Mouse (Mus musculus): Measurements from ENCODE around the gene Dlk1.
"Not testable (repeated sequence)": the region's sequence is repeated elsewhere in the genome, so short reads cannot be mapped to it uniquely, and the experiment has no call there.

Gene Dlk1

DNA sequence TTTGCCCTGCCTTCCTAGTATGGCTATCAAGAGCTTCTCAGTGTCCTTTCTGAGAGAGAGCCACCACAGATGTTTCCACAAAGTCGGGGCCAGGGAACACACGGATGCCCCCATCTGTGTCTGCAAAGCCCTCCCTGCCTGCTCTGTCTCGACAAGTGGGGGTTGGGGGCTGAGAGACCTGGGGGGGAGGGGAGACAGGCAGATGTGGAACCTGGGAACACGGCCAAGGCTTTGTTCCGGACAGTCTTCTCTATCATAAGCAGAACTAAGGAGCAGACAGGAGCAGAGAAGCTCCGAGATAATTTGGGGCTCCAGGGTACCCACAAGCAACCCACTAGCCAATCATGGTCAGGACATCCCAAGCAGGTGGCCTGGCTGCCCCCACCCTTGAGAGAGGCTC is 12.6 kb upstream of the Dlk1 start:
- no peak for DNase-seq (ENCODE audit: low read depth)

DNA sequence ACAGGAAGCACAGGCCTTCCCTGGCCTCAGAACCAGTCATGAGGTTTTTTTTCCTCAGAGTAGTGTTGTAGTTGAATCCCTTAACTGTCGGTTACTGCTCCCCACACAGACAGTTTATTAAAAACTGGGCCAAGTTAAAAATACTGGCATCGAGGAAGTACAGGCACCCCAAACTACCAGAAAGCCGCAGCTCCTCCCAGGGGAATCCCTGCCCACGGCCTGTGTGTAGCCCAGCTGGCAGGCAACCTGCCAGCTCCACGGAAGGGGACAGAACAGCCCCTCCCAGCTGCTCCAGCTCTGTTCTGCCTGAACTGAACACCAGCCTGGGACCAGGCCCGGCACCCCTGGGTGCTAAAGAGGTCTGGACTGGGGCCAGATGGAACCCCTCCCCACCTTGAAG is 11.3 kb upstream of the Dlk1 start:
- no peak for DNase-seq (ENCODE audit: low read depth)

DNA sequence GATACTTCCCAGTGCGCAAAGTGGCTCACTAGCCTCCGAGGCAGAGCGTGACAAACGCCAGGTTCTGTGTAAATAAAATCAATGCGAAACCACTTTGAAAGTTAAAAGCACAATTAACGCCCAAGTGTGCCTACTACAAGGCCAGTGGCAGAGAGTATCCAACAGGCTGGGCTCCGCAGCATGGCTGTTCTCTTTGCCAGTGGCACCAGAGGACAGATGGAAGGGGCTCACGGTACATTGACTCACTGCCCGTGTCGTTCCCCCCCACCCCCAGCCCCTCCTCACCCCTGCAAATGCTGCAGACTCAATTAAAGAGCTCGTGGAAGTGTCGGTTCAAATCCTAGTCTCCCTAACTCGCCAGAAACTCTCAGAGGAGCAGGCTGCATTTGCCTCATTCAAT is 10.5 kb upstream of the Dlk1 start:
- DNase-seq (ENCODE audit: low read depth), result no peak

DNA sequence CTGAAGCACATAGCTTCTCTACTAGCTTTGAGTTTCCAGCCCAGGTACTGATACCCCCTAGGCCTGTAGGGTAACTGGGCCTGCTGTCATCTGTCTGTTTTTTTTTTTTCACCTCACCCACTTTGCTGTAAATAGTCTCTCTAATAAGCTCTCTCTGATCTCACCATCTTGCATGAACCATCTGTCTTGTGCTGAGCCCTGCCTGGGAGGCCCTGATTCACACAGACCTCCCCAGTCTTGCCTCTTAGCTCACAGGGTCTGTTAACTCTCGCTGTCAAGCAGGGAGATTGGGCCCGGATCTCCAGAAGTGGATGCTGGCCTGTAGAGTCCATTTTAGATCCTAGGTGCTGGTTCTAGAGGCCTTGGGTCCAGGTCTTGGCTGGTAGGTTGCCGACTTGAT is 9.3 kb upstream of the Dlk1 start:
- DNase-seq (ENCODE audit: low read depth), result no peak

DNA sequence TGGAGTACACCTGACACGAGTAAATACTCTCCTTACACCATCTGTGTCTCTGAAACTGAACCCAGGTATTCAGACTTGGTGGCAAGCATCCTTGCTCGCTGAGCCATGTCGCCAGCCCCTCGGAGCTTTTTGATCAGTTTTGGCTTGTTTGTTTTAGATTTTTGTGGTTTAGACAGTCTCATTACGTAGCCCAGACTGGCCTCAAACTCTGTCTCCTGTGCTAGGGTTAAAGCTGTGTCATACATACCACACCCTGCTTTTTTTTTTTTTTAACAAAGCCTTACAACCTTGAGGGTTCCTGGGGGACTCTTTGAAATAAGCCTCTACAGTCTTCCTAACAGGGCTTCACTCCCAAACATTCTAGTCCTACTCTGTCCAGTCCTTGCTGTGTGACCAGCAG is 7.6 kb upstream of the Dlk1 start:
- no peak for DNase-seq (ENCODE audit: low read depth)

DNA sequence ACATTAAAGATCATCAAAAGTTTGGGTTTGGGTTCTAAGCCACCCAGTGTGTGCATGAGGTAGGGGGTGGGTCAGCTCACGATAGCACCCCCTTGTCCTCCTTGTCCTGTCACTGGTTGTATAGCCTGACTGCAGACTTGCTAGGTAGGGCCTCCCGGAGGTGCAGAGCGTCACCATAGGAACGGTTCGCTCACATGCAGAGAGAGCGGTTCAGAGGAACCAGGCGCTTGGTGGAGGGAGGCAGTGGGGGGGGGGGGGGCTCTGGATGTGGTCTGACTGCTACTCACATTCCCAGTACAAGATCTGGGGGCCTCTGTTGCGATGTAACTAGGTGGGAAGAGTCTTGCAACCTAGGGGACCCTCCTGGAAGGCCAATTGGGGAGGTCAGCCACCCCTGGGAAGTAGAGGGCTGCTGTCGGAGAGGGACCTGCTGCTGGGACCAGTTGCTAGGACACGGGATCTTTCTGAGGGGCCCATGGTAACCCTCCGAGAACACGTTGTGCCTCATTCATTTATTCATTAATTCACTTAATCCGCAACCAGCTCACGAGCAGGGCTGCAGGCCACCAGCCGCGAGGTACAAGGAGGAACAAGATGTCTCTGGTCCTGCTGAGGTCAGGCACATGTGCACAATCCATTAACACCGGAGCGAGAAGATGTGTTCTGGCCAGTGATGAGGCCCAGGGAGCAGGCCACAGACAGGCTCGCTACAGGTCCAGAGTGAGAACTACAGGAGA is 7.0 kb upstream of the Dlk1 start:
- no peak for DNase-seq (ENCODE audit: low read depth)

DNA sequence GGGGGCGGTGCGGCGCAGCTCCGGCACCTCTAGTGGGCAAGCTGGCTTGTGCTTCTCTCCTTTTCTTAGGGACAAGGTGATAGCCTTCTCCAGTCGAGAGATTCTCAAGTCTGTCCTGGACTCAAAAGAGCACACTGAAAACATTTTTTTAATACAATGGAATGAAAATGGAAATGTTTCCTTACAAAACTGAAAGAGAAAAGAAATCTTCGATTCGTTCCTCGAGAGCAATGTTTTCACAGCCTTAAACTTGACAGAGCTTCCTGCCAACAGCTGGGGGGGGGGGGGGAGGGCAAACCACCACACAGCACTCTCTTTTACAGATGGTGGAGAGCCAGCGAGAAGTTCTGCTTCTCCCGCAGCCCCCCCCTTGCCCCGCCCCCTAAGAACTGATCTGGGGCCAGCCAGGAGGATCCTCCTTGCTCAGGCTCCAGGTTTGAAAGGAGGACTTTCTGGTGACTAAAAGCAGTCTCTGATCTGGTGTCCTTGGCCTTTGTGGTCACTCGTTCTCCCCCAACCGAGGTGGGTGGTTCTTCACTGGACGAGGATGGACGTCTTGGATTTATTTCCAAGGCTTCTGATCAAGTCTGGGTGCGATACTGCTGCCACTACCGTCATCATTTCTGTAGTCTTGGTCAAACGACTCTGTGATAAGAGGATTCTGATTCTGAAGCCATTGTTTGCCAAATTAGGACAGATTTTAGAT is 6.2 kb upstream of the Dlk1 start:
- DNase-seq (ENCODE audit: low read depth), result no peak

DNA sequence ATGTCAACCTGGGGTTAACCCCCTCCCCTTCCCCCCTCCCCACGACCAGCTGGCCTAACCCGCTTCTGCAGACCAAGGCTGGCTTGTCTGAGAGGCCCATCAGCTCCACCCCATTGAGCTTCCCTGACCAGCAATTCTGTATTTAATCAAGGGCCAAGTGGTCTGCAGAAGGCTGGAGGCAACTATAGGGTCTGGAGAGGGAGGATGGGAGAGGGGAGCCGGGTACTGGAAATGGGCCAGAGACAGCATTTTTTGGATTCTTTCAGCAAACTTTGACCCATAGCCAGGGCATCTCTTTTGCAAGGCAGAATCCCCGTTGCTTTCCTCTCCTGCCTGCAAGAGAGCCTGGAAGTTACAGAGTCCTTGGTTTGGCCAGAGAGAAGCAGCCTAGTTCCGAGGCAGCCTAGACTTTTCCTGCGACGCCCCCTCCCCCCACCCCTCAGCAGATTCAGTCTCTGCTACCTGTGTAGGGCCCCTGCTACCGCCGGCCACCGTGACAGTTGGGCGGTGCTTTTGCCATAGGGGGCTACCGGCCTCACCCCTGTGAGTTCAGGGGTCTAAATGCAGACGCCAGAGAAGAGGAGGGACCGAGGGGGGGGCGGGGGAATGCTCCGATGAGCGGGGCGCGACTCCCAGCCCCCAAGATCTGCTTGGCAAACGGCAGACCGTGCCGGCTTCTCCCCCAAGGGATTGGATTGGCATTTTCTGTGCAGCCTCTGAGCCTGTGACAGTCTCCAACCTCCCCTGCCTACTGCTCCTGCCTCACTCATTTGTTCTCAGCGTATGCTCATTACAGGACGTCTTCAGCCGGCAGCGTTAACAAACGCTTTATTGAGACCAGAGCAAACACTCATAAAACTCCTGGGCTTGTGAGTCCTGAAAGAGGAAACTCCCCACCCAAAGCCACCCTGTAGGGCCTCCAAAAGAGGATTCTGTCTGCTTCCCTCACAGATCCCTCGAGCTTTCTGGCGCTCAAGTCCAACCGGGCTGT is 2.9 kb upstream of the Dlk1 start:
- DNase-seq (ENCODE audit: low read depth), result no peak

DNA sequence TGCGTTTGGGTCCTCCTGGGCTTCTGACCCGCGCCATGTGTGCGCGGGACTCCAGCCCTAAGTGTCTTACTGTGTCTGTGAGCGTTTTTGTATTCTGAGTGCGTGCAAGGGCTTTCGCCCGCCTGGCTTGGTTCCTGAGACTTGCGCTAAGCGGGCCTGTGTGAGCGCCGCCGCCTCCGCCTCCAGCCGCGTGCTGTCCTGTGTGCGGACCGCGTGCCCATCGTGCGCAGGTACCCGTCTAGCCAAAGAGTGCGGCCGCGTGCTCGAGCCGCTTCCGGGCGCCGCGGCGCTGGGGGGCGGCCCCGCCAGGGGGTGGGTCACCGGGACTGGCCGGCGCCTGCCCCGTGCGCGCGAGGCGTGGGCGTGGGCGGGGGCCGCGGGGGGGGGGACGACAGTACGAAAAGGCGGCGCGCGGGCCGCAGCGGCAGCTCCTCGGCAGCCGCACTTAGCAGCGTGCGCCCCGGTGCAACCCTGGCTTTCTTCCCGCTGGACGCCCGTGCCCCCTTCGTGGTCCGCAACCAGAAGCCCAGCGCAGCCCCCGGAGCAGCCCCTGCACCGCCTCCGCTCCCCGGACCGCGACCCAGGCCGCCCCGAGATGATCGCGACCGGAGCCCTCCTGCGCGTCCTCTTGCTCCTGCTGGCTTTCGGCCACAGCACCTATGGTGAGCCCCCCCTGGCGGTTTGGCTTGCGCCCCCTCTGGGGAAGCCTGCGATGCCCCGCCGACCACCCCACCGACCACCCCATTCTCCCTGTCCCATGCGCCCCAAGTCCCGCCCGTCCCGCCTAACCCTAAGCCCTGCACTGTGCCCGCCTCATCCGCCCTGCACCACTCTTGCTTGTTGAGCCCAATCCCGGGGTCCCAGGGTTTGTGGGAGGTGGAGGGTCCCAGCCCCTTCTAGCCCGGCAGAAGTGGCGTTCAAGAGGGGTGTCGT is 708 bp downstream of the Dlk1 start:
- no peak for DNase-seq (ENCODE audit: low read depth)

DNA sequence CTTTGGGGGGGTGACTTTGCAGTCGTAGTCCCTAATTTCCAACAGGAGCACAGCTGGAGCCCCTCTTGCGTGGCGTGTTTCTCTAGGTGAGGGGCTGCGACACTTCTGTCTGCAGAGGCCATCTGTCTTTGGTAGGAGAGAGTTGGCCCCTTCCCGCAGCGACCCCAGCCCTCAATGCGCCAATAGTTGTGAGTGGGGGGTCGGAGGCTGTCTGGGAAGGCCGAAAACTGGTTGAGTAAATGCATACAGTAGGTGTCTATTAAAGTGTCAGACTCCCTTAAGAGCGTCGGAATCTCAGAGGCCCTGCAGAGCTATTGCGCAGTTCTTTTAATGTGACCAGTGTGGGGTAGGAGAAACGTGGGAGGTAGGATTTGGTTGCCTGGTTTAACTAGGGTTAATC is 1.5 kb downstream of the Dlk1 start:
- no peak for DNase-seq (ENCODE audit: low read depth)

DNA sequence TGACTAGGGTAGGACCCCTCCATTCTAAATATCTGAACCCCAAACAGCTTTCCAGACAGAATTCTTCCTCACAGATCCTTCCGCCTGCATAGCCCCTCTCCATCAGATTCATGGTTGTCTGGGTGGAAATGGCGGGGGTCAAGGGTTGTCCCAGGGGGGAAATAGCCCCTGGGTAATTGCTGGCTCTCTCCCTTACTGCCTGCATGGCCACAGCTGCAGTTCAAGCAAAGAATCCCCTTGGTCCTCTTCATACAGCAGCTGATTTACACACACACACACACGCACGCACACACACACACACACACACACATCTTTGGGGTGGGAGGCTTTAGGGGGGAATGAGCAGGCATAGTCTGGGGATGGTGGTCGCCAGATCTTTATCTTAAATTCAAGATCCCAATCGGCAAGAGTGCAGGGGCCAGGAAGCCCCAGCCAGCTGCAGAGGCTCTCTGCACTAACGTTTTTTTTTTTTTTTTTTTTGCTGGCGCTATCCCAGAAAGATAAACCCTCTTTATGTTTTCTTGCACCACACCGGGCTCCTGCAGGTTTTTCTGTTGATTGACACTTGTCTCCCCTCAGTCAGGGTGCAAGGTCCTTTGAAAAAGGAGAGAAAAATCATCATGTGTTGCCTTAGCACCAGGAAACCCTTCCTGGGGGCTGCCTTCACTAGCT is 4.0 kb downstream of the Dlk1 start:
- no peak for DNase-seq (ENCODE audit: low read depth)

DNA sequence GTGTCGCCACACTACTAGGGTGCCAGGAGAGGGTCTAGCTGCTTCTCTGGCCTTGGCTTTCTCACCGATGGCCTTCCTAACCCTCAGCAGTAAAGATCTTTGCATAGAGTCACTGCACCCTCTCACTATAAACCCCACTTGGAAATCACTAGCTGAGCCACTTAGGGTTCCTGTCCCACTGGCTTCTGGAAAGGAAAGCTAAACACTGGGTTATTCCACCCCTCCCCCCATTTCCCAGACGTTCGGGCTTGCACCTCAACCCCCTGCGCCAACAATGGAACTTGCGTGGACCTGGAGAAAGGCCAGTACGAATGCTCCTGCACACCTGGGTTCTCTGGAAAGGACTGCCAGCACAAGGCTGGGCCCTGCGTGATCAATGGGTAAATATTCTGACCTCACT is 5.2 kb downstream of the Dlk1 start:
- DNase-seq (ENCODE audit: low read depth), result no peak

DNA sequence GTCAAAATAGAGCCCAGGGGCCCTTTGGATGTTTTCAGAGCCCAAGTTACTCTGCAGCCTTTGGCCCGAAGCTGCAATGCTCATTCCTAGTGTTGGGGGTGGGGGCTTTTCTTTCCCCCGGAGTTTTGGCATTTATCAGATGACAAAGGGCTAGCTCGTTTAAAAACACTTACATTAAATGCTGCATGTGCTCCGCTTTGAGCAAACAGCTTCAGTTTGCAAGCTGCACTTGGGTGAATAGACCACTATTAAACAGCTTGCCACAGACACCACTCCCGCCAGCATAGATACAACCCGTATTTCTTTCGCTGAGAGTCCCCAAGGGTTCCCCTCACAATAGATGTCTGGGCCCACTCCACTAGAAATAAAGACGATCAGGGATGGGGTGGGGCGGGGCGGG is 6.3 kb downstream of the Dlk1 start:
- no peak for DNase-seq (ENCODE audit: low read depth)

DNA sequence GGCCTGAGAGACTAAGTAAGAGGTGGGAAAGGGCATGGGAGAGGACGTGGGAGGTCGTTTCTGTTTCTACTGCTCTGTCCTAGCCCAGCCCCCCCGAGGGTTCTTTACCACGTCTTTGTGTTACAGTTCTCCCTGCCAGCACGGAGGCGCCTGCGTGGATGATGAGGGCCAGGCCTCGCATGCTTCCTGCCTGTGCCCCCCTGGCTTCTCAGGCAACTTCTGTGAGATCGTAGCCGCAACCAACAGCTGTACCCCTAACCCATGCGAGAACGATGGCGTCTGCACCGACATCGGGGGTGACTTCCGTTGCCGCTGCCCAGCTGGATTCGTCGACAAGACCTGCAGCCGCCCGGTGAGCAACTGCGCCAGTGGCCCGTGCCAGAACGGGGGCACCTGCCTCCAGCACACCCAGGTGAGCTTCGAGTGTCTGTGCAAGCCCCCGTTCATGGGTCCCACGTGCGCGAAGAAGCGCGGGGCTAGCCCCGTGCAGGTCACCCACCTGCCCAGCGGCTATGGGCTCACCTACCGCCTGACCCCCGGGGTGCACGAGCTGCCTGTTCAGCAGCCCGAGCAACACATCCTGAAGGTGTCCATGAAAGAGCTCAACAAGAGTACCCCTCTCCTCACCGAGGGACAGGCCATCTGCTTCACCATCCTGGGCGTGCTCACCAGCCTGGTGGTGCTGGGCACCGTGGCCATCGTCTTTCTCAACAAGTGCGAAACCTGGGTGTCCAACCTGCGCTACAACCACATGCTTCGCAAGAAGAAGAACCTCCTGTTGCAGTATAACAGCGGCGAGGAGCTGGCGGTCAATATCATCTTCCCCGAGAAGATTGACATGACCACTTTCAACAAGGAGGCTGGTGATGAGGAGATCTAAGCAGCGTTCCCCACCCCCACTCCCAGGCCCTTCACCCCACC is 7.1 kb downstream of the Dlk1 start:
- DNase-seq (ENCODE audit: low read depth), result no peak

DNA sequence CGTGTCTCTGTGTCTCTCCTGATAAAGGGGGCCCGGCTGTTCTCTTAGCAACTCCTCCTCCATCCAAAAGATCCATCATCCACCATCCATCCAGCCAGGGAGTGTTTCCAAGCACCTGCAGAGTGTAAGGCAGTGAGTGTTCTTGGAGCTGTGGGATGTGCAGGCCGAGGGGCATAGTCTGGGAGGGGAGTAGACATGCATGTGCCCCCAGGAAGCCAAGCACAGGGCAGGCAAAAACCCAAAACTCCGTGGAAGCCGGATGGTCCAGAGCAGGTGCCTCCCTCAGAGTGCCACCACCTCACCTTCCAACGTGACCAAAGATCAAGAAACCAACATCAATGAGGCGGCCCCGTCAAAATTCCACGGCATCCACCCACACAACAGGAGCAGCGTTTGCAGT is 10.0 kb downstream of the Dlk1 start:
- DNase-seq (ENCODE audit: low read depth), result no peak

DNA sequence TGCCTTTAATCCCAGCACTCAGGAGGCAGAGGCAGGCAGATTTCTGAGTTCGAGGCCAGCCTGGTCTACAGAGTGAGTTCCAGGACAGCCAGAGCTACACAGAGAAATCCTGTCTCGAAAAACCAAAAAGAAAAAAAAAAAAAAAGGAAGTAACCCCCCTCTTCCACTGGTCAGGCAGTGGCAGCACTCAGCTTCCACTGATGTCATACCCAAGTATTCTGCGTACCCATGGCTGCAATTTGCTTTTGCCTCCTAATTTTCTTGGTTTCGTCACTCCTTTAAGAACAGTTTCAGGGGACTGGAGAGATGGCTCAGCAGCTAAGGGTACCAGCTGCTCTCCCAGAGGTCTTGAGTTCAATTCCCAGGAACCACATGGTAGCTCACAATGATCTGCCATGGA is 14.8 kb downstream of the Dlk1 start:
- not testable (repeated sequence) for DNase-seq (ENCODE audit: low read depth)

DNA sequence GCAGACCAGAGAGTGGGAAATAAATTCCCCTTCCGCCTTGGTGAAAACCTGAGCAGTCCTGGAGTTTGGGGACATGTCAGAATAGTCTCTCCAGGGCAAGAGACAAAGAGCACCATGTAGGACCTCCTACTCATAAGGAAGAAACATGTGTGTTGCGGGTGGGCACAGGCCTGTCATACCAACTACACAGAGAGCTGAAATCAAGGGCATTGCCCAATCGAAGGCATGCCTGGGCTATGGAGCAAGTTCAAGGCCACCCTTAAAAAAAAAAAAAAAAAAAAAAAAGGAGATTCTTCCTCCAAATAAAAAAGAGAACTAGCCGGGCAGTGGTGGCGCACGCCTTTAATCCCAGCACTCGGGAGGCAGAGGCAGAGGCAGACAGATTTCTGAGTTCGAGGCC is 17.2 kb downstream of the Dlk1 start:
- no peak for DNase-seq (ENCODE audit: low read depth)

DNA sequence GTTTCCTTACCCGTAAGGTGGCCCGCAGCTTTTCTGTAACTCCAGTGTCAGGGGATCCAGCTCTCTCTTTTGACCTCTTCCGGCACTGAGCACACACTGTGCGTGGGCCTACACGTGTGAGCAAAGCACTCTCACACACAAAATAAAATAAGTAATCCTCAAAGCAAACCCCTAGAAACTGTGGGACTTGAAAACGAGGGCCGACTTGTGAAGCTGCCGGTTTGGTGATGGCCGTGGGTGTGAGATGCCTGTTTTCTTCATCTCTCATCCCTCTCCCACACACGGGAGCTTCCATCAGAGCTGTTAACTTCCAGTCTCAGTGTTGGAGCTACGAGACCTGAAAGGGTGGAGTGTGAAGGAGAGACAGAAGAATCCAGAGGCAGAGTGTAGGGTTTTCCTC is 20.0 kb downstream of the Dlk1 start:
- no peak for DNase-seq (ENCODE audit: low read depth)

DNA sequence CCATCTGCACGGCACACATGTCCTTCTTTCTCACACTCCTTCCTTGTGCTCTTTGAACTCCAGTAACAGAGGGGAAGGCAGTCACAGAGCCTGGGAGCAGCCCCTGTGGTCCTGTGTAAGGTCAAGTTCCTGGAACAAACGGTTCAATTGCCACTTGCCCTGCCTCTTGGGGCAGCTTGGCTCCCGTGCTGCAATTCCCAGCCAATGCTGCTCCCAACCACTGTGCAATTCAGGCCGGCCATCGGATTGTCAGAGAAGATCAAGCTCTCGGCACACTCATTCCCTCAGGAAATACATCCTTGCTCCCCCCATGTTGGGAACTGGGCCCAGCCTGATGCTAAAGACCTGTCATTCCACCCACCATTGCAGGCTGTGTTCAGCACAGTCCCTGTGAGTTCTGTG is 21.0 kb downstream of the Dlk1 start:
- DNase-seq (ENCODE audit: low read depth), result no peak

DNA sequence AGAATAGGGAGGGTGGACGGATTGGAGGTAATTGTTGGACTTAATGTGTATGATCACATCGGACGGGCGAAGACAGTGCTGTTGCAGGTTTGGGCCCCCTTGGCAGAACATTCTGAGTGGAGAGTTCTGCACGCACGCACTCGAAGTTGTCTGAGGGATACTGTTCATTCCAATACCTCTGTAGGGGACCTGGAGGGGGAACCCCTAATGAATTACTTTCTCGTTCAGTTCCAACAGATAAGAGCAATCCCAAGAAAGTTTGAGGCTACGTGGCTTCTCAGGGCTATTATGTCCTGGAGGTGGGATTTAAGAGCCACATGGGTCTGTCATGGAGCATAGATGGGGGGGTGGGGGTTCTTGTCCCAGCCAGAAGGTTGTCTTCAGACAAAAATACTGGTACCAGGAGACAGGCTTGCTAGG is 21.6 kb downstream of the Dlk1 start:
- no peak for DNase-seq (ENCODE audit: low read depth)
